Mouse (Mus musculus) inflammation-experienced regulatory T-cells, adult 6 months (primary cell): ENCODE measurements around the gene Sec14l1. TPM values are rescaled to one million over a fixed set of nuclear protein-coding genes. Genes with fewer than 3 reads are reported as not detected.
"Not testable (repeated sequence)": the region's sequence is repeated elsewhere in the genome, so short reads cannot be mapped to it uniquely, and the experiment has no call there.

Experiments
- ATAC-seq: one replicate; pipeline ENCODE4 v1.8.0; 2017
- polyA plus RNA-seq, 3 experiments: library from polyadenylated mRNA; unstranded; fragments of 100-300 nt; shearing (Covaris generic); gene quantifications; one replicate each; pipeline ENCODE4 v1.2.1; 2017

Gene Sec14l1
- polyA plus RNA-seq = 10 to 100 TPM; 20.1 to 25.6 (median 21.9) TPM

DNA sequence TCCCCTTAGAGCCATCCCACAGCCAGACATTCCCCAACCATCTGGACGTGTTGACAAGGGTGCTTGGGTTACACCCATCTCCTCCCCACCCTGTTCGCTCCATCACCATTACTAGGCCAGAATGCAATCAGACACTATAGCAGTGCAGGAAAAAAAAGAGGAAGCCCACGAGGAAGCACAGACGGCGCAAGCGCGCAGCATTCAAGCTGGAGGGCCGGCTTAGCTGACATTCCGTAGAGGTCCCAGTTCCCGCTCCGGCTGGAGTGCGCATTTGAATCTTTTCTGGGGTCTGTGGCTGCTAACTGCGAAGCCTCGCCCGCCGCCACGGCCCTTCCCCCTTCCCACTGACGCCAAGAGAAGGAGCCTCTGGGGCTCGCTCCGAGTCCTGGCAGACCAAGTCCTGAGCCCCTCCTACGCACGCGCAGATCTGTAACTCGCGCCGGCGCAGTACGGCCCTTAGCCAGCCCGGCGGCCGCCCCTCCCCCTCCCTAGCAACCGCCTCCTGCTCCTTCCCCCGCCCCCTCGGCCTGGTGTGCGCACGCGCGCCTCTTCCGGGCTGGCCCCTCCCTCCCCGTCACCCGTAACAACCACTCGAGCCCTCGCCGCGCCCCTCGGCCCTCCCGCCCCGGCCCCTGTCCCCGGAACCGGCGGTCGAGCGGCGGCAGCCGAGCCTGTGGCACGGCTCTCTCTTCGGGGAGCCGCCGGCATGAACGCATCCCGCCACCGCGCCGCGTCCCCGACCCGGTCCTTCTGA, at the start of gene Sec14l1:
Gene Sec14l1 (plus strand): TSS at position 577 of the 754 bp plus-strand sequence.
- peak; percentile 75 for ATAC-seq

DNA sequence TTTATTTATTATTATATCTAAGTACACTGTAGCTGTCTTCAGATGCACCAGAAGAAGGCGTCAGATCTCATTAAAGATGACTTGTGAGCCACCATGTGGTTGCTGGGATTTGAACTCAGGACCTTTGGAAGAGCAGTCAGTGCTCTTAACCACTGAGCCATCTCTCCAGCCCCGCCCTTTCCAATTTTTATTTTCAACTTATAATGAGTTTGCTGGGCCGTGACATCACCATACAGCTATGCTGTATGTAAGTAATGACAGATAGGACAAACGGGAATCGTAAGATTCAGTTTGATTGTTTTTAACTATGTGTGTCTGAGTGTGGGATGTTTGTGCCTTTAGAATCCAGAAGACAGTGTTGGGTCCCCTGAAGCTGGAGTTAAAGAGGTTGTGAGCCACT, 49.4 kb upstream of the Sec14l1 start:
- not testable (repeated sequence) for ATAC-seq

DNA sequence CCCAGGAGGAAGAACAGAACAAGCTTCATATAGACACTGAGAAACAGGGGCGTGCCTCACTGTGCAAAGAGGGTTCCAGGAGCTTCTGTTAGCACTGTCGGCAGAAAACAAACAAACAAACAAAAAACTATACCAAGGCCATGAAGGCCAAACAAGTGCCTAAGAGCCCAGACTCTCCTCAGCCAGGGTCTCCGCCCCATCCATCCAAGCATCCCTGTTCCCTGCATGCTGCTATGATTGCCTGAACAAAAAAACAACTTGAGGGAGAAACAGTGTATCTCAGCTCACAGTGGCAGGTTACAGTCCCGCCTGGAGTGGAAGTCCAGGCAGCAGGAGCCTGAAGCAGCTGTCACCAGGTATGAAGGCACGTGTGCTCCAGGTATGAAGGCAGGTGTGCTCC, 48.2 kb upstream of the Sec14l1 start:
- no peak for ATAC-seq

DNA sequence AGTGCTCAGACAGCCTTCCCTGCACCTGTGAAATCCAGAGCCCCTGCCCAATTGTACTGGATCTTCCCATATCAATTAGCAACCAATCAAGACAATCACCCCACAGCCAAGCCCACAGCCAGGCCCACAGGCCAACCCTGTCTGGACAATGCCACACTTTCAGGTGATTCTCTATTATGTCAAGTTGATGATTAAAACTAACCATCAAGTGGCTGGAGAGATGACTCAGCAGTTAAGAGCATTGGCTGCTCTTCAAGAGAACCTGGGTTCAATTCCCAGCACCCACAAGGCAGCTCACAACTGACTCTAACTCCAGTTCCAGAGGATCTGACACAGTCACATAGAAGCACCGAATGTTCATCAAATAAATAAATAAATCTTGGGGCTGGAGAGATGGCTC, 46.6 kb upstream of the Sec14l1 start:
- ATAC-seq = no peak

DNA sequence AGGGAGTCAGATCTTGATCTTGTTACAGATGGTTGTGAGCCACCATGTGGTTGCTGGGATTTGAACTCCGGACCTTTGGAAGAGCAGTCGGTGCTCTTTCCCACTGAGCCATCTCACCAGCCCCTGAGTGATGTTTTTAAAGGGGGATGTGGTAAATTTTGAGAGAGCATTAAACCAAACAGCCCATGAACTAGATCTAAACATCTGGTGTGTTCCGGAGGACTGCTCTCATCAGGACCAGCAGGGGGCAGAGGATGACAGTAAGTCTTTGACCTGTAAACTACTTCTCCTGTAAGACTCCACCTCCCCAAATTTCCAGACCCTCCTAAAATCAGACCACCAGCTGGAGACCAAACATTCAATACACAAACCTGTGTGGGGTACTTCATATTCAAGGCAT, 45.9 kb upstream of the Sec14l1 start:
- no peak for ATAC-seq

DNA sequence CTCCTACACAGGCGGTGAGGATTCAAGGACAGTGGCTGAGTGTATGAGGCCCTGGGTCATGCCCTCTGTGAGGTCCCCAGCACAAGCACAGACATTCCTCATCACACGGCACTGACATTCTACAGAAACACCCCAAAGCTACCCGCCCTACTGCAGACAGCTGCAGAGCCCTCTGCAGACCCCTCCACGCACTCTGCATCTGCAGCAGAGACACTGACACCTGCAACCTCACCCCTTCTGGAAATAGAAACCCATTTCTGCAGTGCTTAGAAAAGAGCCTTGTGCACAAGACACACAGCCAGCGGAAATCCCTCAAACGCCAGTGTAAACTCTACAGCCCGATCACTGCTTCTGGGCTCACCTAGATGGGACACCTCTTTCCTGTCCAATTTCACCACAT, 44.3 kb upstream of the Sec14l1 start:
- no peak for ATAC-seq

DNA sequence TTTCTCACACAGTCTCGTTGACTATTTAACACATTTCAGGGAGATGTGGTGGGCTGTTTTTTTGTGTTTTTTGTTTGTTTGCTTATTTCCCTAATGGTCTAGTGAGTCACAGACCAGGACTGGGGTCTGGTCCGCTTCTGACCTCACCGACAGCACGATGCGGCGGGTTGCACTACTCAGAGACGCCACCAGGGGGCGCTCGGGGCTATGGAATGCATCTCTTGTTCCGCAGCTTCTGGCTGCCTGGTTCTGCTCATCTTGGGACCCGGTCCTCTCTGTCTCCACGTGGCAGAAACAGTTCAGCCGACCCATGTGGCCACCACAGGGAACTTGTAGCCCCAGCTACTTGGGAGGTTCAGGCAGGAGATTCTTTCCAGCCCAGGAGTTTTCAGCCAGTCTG, 42.8 kb upstream of the Sec14l1 start:
- peak; percentile 41 for ATAC-seq

DNA sequence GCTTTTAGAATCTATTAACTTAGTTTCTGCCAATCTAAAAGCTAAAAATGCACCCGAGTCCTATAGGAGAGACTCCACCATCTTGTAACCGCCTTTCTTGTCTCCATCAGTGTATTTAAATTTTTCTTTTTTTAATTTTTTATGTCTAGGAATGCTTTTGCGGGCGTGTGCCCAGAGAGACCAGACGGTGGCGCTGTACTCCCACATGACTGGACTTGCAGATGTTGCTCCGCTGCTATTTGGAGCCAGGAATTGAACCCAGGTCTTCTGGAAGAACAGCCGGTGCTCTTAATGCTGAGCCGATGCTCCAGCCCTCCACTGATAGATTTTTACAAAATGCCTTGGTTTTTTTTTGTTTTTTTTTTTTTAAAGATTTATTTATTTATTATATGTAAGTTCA, 41.5 kb upstream of the Sec14l1 start:
- ATAC-seq = no peak

DNA sequence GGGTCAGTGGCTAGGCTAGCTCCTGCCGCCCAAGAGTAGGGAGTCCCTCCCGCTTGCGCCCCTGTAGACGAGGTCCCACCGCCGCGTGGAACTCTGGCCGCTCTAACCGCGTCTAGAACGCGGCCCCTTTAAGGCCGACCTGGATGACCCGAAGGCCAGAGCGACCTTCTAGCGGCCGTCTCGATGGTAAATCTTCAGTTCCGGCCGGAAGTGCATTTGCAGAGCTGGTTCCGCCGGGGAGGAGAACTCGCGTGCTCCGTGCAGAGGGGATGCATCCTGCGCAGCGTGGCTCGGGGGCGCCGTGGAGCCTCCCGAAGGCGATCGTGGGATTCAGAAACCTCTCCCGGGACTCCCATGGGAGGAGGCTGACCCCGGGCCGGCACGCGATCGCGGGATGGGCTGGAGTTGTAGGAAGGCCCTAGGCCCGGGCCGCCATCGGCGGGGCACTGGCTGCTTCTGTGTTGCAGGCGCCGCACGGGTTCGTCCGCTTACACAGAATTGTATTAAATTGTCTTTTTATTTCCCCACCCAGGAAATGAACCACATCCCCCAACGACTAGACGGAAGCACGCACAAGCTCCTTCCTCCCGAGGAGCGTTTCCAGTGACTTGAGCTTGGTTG, 38.3 kb upstream of the Sec14l1 start:
- peak; percentile 90 for ATAC-seq

DNA sequence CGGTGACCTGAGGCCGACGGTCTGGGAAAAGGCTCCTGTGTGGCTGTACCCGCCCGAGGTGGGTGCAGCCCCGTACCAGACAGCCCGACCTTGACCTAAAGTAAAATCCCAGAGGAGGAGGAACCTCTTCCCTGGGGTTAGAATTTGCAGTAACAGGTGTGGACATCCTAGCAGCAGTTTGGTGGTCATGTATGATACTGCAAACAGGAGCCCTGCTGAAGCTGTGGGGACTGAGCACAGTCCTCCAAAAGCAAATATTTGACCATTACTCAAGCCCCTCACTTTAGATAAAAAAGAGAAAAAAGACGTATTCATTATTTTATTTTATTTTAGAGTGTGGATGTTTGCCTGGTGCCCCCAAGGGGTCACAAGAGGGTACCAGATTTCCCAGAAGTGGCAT, 37.7 kb upstream of the Sec14l1 start:
- ATAC-seq = no peak

DNA sequence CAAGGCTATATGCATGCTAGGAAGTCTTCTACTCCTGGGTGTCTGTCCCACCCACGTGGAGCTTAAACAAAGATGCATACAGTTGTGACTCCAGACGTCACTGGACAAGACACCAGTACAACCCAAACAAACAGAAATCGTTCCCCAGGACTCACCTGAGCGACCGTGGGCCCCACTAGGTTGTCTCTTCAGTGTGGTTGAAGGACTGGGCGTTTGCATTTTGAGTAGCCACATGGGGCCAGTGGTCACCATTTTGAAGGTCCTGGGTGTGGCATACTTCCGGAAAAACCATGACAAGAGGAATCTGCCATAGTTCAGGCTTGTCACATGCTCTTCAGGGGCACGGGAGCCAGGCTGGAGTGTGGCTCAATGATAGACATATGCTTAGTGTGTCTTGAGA, 37.1 kb upstream of the Sec14l1 start:
- no peak for ATAC-seq

DNA sequence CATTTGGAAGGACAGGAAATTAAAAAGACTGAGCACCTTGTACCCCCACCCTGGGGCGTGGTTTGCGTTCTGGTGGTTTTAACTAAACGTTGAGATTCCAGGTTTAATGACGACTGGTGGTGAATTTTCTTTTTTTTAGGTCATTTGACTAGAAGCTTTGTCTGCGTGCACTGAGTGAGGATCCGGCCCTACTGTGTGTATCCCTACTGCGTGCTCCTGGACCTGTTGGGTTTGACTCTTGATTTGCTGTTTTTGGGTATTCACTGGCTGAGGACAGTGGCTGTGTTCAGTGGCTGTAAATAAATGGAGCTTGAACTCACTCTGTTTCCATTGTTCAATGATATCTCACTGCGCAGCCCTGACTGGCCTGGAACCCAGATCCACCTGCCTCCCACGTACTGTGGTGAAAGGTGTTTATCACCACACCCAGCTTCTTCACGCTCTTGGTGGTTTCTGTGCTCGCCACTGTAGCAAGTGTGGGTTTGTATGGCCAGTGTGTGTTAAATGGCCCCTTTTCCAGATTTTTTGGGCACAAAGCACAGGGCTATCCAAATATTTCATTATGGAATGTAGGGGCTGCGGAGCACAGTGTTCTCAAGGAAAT, 36.2 kb upstream of the Sec14l1 start:
- ATAC-seq = no peak

DNA sequence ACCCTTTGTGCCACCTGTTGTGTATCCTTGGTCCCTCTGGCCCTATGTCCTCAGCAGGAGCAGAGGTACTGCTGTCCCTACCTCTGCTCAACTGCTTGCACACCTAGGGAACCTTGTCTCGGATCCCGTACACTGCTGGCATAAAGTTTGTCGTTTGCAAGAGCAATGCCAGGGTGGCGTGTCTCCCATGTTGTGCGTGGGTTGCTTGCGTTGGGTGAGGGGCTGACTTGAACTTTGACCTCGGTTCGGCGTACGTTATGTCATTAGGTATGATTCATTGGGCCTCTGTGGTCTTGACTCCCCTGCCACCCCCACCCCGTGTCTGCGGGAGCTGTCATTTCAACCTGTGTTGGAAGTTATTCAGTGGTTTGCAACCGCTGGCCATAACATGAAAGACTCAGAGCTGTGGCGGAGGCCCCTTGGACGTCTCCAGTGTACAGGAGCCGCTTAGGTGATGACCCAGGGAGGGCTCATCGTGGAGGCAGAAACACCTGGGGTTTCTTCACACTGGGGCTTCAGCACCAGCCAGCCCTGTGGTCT, 35.2 kb upstream of the Sec14l1 start:
- ATAC-seq = no peak

DNA sequence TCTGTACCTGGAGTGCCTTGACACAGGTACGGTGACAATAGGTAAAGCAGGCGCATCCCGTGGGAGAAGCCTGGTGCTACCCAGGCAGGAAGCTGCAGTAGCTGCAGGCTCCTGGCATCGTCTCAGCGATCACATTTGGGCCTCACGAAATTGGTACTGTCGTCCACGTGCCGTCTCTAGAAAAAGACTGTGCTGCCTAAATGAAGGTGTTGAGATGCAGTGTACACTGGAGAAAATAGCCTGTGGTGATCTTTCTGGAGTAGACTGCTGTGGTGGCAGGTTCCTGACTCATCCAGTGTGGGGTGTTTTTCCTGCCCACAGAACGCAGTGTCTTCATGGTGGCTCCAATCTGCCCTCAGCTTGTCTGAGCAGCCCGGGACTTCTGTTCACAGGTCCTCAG, 34.8 kb upstream of the Sec14l1 start:
- no peak for ATAC-seq

DNA sequence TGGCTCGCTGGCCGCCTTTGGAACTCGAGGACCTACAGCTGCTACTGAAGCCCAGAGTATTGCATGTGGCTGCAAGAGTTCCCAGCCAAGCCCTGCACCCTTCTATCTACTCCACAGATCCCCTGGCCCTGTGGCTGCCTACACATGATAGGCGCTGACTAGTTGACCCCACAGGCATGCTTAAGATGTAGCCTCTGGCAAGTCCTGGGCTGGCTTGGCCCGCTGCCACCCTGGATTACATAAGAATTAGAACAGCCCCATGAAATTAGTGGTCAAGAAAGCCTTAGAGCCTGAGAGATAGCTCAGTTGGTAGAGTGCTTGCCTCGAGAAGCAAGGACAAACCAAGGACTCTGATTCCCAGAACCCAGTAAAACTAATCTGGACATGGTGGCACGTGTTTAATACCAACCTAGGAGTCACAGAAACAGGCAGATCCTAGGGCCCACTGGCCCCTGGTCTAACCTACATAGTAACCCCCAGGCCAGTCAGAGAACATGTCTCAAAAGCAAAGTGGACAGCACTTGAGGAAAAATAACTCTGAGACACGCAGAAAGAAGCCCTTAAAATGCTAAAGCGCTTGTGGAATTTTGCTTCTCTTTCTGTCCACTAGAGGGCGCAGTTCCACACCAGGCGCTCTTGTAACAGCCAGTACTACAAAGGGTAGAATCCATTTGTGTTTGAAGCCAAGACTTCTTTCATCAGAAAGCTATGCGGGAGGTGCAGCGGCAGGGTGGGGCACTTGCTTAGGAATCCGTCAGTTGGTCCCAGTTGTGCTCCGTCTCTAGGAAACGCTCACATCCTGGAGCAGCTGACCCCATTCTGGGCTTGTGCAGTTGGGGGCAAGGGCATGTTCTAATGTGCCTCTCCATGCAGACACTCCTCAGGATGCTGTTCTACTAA, 33.6 kb upstream of the Sec14l1 start:
- peak; percentile 71 for ATAC-seq

DNA sequence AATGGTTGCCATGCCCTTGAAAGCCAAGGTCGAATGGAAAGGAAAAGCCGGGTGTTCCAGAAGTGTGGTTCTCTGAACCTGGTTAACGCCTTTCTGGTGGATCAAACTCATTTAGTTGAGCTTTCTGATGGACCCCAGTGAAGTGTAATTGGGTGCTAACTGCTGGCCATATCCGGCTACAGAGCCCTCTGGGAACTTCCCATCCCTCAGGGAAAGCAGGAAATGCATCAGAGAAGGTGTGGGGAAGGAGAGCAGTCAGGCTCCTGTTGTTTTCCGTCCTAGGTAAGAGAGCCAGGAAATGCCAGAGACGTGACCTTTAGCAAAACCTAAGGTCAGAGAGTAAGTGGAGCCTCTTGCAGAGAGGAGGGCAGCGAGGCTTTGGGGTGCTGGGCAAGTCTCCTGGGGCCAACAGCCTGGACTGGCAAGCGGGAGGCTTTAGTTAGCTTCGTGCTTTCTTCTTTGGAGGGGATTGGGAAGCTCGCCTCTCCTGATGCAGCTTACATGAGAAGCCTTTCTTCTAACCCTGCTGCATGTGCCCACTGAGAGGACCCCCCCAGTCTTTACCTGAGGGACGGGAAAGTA, 32.5 kb upstream of the Sec14l1 start:
- ATAC-seq = no peak

DNA sequence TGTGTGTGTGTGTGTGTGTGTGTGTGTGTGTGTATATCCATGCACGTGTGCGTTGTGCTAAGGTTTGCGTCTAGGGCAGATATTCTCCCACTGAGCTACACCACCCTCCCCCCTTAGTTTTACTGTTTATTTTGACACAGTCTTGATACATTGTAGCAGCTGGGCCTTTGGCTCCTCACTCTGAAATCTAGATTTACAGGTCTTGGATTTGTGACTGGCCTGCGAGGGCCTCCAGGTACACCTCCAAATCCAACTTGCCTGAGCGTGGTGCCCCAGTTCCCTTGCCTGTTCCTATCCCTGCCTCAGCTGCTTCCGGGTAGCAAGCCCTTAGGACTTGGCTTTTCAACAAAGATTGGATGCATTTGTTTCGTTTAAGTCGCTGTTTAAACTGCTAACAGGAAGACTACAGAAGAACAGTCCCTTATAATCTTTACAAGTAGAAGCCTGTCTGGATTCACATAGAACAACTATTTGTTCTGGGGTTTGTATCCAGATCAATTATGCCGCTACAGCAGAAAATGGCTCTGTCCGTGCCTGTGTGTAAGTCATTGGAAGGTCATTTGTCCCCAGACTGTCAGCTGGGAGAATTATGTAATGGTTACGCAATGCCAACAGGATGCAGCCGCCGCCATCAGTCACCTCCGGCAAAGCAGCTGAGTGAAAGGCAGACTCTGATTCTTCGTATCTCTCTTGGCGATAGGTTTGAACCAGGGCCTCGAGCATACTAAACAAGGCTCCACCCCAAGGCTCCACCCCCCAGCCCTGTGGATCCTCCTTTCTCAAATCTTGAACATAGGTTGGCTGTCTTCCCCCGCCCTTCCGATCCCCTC, 31.7 kb upstream of the Sec14l1 start:
- ATAC-seq = no peak

DNA sequence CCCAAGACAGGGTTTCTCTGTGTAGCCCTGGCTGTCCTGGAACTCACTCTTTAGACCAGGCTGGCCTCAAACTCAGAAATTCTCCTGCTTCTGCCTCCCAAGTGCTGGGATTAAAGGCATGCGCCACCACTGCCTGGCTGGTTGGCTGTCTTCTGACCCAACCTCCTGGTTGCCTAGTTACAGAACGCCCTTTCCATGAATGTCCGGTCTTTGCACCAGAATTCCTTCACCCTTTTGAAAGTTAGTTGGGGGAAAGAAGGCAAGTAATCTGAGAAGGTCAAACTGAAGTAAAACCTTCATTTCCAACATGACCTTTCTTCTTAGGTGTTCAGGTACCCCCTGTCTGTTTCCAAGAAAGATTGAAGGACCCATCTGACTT, 31.1 kb upstream of the Sec14l1 start:
- not testable (repeated sequence) for ATAC-seq

DNA sequence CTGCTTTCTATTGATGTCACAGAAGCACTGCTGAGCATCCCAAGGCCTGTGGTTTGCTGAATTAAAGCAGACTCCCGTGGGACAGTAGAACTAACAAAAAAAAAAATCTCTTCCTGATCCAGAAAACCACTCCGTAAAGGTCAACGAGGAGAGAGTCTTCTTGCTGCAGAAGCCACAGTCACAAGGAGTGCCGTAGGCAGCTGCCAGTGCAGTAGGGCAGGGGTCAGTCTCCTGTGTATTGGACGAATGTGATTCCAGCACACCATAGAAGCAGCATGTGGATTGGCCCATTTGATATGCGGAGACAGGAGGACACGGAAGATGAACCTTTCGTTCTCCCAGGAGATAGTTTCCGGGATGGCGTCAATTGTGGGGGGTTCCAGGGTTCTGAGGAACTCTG, 28.8 kb upstream of the Sec14l1 start:
- no peak for ATAC-seq

DNA sequence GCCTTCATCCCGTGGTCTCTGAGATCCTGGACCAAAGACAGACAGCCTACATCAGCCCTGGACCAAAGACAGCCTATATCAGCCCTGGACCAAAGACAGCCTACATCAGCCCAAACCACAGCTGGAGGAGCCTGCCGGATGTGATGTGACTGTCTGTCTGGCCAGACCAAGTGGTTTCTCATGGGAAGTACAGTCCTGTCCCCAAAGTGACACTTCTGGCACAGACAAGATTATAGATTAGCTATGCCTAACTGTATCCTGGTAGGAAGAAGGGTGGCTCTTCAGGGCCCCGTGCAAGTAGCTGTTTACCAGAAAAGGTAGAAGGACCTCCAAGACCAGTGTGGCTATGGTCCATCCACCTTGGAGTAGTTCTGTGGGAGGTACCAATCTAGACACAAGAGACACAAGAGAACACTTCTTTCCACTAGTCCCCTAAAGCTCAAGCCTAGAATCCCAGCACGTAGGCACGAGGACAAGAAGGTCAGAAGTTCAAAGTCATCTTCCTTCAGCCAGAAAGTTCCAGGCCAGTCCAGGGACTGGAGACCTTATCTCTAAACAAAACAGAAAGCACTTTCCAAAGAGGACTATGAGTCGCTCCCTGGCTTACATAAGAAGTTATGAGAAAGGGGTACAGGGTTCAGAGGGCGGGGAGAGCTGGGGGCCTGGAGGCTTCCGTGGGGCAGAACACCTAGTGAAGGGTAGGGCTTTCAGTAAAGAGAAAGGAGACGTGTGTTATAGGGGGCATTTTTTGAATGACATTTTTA, 27.8 kb upstream of the Sec14l1 start:
- no peak for ATAC-seq
